Mouse (Mus musculus) erythroblast, embryonic 14.5 days (primary cell): ENCODE measurements around the gene Fgfr2.

ENCODE experiments used
- GATA1 ChIP-seq: IDR thresholded peaks from 2 replicates; pipeline ENCODE4 v1.6.1; 2012; ENCODE audit warnings: low read length, inconsistent platforms, mixed read lengths
- TAL1 ChIP-seq: IDR thresholded peaks from 3 replicates; pipeline ENCODE4 v1.6.1; 2012; ENCODE audit warnings: low read length, inconsistent platforms, mixed read lengths

DNA sequence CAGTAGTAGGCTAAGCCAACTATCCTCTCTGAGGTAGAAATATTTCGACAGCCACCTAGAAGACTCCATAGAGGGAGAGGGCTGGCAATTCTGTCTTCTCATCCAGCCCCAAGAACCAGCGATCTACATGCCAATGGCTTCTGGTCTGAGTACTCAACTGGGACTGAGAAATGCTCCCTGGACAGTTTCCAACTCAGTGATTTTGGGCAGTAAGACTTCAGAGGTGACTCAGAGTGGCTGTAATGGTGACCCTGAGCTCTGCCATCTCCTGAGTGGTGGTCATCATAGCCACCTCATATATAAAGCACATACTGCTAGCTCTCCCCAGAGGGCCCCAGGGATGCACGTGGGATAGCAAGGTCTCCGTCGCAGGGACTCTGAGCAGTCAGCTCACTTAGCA, 1055.6 kb downstream of the Fgfr2 start:
- TF ChIP-seq TAL1 (no peak), GATA1 (no peak)
